Mouse (Mus musculus) ES-E14 (cell line): ENCODE data around the gene Fut7.

ENCODE experiments used
- HCFC1 ChIP-seq: IDR thresholded peaks from 2 replicates; pipeline ENCODE4 v1.6.1; 2012; ENCODE audit warnings: low read length, inconsistent platforms, borderline replicate concordance; ENCODE audit not compliant: insufficient read depth
- ZC3H11A ChIP-seq: IDR thresholded peaks from 2 replicates; pipeline ENCODE4 v1.6.1; 2012; ENCODE audit warnings: low read depth, mild to moderate bottlenecking, inconsistent platforms, low read length, borderline replicate concordance

- TF ChIP-seq HCFC1 (no peak), ZC3H11A (no peak)
Observed at GRCm38 (mm10) chr2:25434292-25434691, 11.2 kb downstream of the Fut7 start.
